In genomic region chr7:28605951-28606350, GRCm38 (mm10) we compare ENCODE assay signal across 19 mouse cellular contexts. TPM values are rescaled to one million over a fixed set of nuclear protein-coding genes. Genes with fewer than 3 reads are reported as not detected.
A peak's percentile ranks its signal among the peaks of the same experiment; 100 is the strongest.
DNase-seq lines count a peak whose midpoint lies in the region; TF ChIP-seq lines count a peak whose summit lies in the region.
"Had no signal": no experiment of that assay in that cellular context is flagged by ENCODE, and none has a peak within 500 bp of the region (broad histone marks: within the 10 kb centered on the region; RNA-seq: fewer than 3 reads in every experiment).

No protein-coding gene starts in this region.

- peak; percentile 81 to 89 for DNase-seq in adrenal gland, adult (ENCODE audit: inconsistent age in 2 of 2, low spot score in 1 of 2)
- DNase-seq in adrenal gland, postnatal 4 days (ENCODE audit: low spot score in 2 of 2), result no peak
- peak; percentile 40 for DNase-seq in T-cell, adult 2 months (ENCODE audit: low spot score)
- DNase-seq in adrenal gland, postnatal 14 days, result peak; percentile 53
- no peak for DNase-seq in left cerebral cortex, adult 9 months (ENCODE audit: low spot score in 2 of 2)
- no peak for DNase-seq in right cerebral cortex, postnatal 10 days (ENCODE audit: low spot score in 2 of 2)
- no peak for DNase-seq in gastrocnemius, adult 2 months
- DNase-seq: cerebellum, adult 18-20 months; cerebellum, postnatal 10 days; gastrocnemius, postnatal 36 days; heart, adult 11 months; kidney, adult 8-10 months had no signal

- no peak for TF ChIP-seq CTCF in gastrocnemius, adult 2 months (IDR thresholded peaks at IDR 0.05)

- intact Hi-C loops in gastrocnemius, adult 2 months (cut with DNase I), result loop anchor here (10.0 kb wide), 1 partner anchor 119 kb away; no protein-coding TSS in a partner anchor

- H3K4me3 ChIP-seq in gastrocnemius, adult 2 months, result no peak overlapping the region
- H3K4me3 ChIP-seq: embryonic facial prominence, embryonic 10.5 days; forebrain, embryonic 13.5 days; heart, embryonic 13.5 days; hindbrain, embryonic 15.5 days had no signal

- no peak overlapping the region for H3K27ac ChIP-seq in gastrocnemius, adult 2 months
- H3K27ac ChIP-seq: embryonic facial prominence, embryonic 10.5 days; forebrain, embryonic 13.5 days; heart, embryonic 13.5 days; hindbrain, embryonic 15.5 days had no signal

RNA-seq across cellular contexts. Expression of gene Pak4, which starts 8.0 kb away (rescaled TPM):
- 10 to 100 TPM; 32.0 to 36.6 TPM for total RNA-seq in adrenal gland, postnatal 4 days (2021)
- total RNA-seq in adrenal gland, postnatal 14 days (2021), result 22.0 and 25.6 TPM in 2 replicates
- 1 to 10 TPM; 2.4 to 3.2 TPM for total RNA-seq in gastrocnemius, adult 2 months (2021)

RNA-seq across cellular contexts. Expression of gene Samd4b, which starts 8.0 kb away (rescaled TPM):
- total RNA-seq in adrenal gland, postnatal 4 days (2021), result 10 to 100 TPM; 56.0 to 59.0 TPM
- 52.3 and 56.3 TPM in 2 replicates for total RNA-seq in adrenal gland, postnatal 14 days (2021)
- 10 to 100 TPM; 13.0 to 13.1 TPM for total RNA-seq in gastrocnemius, adult 2 months (2021)

RNA-seq across cellular contexts. Expression of gene Acp7, which starts 25.2 kb away (rescaled TPM):
- not detected for total RNA-seq in adrenal gland, postnatal 4 days (2021)
- not detected in 2 replicates for total RNA-seq in adrenal gland, postnatal 14 days (2021)
- total RNA-seq in gastrocnemius, adult 2 months (2021), result not detected
- total RNA-seq: gastrocnemius, adult 8-10 months; gastrocnemius, postnatal 36 days; hematopoietic stem cell, adult 5-6 weeks; MEL had no signal

RNA-seq across cellular contexts. Expression of gene Nccrp1, which starts 58.9 kb away (rescaled TPM):
- total RNA-seq in adrenal gland, postnatal 4 days (2021), result not detected
- 0.41 TPM in 1 of 2 replicates, not detected in the other for total RNA-seq in adrenal gland, postnatal 14 days (2021)
- total RNA-seq in gastrocnemius, adult 2 months (2021), result not detected
- total RNA-seq: gastrocnemius, adult 8-10 months; gastrocnemius, postnatal 36 days; hematopoietic stem cell, adult 5-6 weeks; MEL had no signal

Comparison
In these comparisons a context has a peak if more than half of its experiments do, and no peak if none do; other contexts are left out.
1. DNase-seq: peak in adrenal gland, adult (2 of 2), T-cell, adult 2 months (single experiment) and adrenal gland, postnatal 14 days (single experiment); none in adrenal gland, postnatal 4 days (0 of 2), left cerebral cortex, adult 9 months (0 of 2), right cerebral cortex, postnatal 10 days (0 of 2) and gastrocnemius, adult 2 months (single experiment).